ENCODE assay signal across 18 mouse cellular contexts in genomic region chr13:63678265-63679260, GRCm38 (mm10).
DNase-seq lines count a peak whose midpoint lies in the region; ATAC-seq and TF ChIP-seq lines count a peak whose summit lies in the region.
"Had no signal": no experiment of that assay in that cellular context is flagged by ENCODE, and none has a peak within 500 bp of the region (broad histone marks: within the 10 kb centered on the region; RNA-seq: fewer than 3 reads in every experiment).

No protein-coding gene starts in this region.

- H3K27me3 ChIP-seq in heart, embryonic 11.5 days (ENCODE audit: control insufficient read depth, insufficient read depth, low read length): no peaks in the 10 kb centered on the region
- H3K27me3 ChIP-seq in CH12.LX (replicated peaks): no peaks in the 10 kb centered on the region
- no peaks in the 10 kb centered on the region for H3K27me3 ChIP-seq in lung, postnatal 0 days (replicated peaks; ENCODE audit: insufficient read depth, low read length)
- H3K27me3 ChIP-seq: embryonic facial prominence, embryonic 15.5 days; forebrain, embryonic 13.5 days; liver, embryonic 13.5 days had no signal

- no peak overlapping the region for H3K9ac ChIP-seq in heart, embryonic 11.5 days (ENCODE audit: low read depth, low read length)
- no peak overlapping the region for H3K9ac ChIP-seq in CH12.LX (ENCODE audit: insufficient read depth, low read depth)
- H3K9ac ChIP-seq in lung, postnatal 0 days (replicated peaks; ENCODE audit: low read depth): no peak overlapping the region
- H3K9ac ChIP-seq: embryonic facial prominence, embryonic 15.5 days; forebrain, embryonic 13.5 days; liver, embryonic 13.5 days had no signal

- no peaks in the 10 kb centered on the region for H3K9me3 ChIP-seq in heart, embryonic 11.5 days (replicated peaks; ENCODE audit: control insufficient read depth, low read length)
- H3K9me3 ChIP-seq in CH12.LX (replicated peaks; ENCODE audit: low read length): no peaks in the 10 kb centered on the region
- no peaks in the 10 kb centered on the region for H3K9me3 ChIP-seq in lung, postnatal 0 days (ENCODE audit: low read length)
- H3K9me3 ChIP-seq: embryonic facial prominence, embryonic 15.5 days; forebrain, embryonic 13.5 days; liver, embryonic 13.5 days; midbrain, embryonic 10.5 days had no signal

- no peak for TF ChIP-seq EP300 in CH12.LX (IDR thresholded peaks at IDR 0.05; ENCODE audit: low read length)
- TF ChIP-seq EP300 in lung, postnatal 0 days (IDR thresholded peaks at IDR 0.05): peak; percentile 76

- TF ChIP-seq POLR2A in CH12.LX (IDR thresholded peaks at IDR 0.05; ENCODE audit: low read depth, low read length): no peak

- TF ChIP-seq CTCF in CH12.LX (conservative IDR thresholded peaks at IDR 0.05 in 1 of 2, IDR thresholded peaks at IDR 0.05 in 1 of 2; ENCODE audit: low read depth in 2 of 2, low read length in 2 of 2): no peak
- peak; percentile 28 for TF ChIP-seq CTCF in lung, postnatal 0 days (IDR thresholded peaks at IDR 0.05)

- peak; percentile 54 for DNase-seq in adrenal gland, adult 2 months
- no peak for DNase-seq in adrenal gland, adult 18-20 months (ENCODE audit: low spot score in 2 of 2)
- DNase-seq in heart, postnatal 4 days: peak; percentile 21
- DNase-seq in CH12.LX (ENCODE audit: extremely low read depth): peak; percentile 84
- DNase-seq in lung, postnatal 0 days (ENCODE audit: low spot score): peak; percentile 86
- DNase-seq in thymus, postnatal 36 days: no peak
- DNase-seq in left cerebral cortex, postnatal 14 days (ENCODE audit: low spot score in 2 of 2): no peak
- DNase-seq: cerebellum, adult 11-12 months; gastrocnemius, postnatal 25 days; layer of hippocampus, adult 9-11 months; liver, embryonic 13.5 days; right cerebral cortex, postnatal 4 days; thymus, postnatal 25 days had no signal

- TF ChIP-seq RAD21 in CH12.LX (IDR thresholded peaks at IDR 0.05; ENCODE audit: low read depth, low read length): no peak

- in situ Hi-C loops in CH12.LX (cut with MboI; ENCODE audit: low pct_ligation_motif_present, low pct_unique_long_range_greater_than_20kb, low sequenced_read_pairs): no loop called here

- intact Hi-C loops in left cerebral cortex, postnatal 14 days (cut with DNase I): no loop called here

- H3K79me2 ChIP-seq in CH12.LX (replicated peaks; ENCODE audit: control insufficient read depth, extremely low read depth, insufficient read depth, poor library complexity, severe bottlenecking): no peaks in the 10 kb centered on the region

- no peak overlapping the region for H3K4me3 ChIP-seq in heart, embryonic 11.5 days (ENCODE audit: low read depth, low read length)
- no peak overlapping the region for H3K4me3 ChIP-seq in CH12.LX (replicated peaks in 1 of 3; ENCODE audit: low read depth in 2 of 3, low read length in 2 of 3, poor library complexity in 1 of 3)
- no peak overlapping the region for H3K4me3 ChIP-seq in lung, postnatal 0 days (ENCODE audit: low read depth, low read length)
- H3K4me3 ChIP-seq: embryonic facial prominence, embryonic 15.5 days; forebrain, embryonic 13.5 days; liver, embryonic 13.5 days; midbrain, embryonic 10.5 days; myocyte had no signal

- H3K4me2 ChIP-seq in heart, embryonic 11.5 days: no peak overlapping the region
- H3K4me2 ChIP-seq in CH12.LX (ENCODE audit: insufficient read depth, low read depth, poor library complexity, severe bottlenecking): peak overlapping the region; percentile 51; the same call in 1 of the 2 replicates
- no peak overlapping the region; the same call in 1 of the 2 replicates for H3K4me2 ChIP-seq in lung, postnatal 0 days (replicated peaks; ENCODE audit: low read depth, low read length)
- H3K4me2 ChIP-seq: embryonic facial prominence, embryonic 15.5 days; forebrain, embryonic 13.5 days; liver, embryonic 13.5 days had no signal

- no peak overlapping the region for H3K27ac ChIP-seq in heart, embryonic 11.5 days (ENCODE audit: low read depth, low read length)
- H3K27ac ChIP-seq in CH12.LX (ENCODE audit: insufficient read depth, low read depth): no peak overlapping the region
- H3K27ac ChIP-seq in lung, postnatal 0 days (ENCODE audit: low read length): no peak overlapping the region
- H3K27ac ChIP-seq: embryonic facial prominence, embryonic 15.5 days; forebrain, embryonic 13.5 days; liver, embryonic 13.5 days; midbrain, embryonic 10.5 days had no signal

- dilution Hi-C loops in CH12.LX (cut with MboI; ENCODE audit: extremely low pct_ligation_motif_present, extremely low pct_unique_long_range_greater_than_20kb, low sequenced_read_pairs): no loop called here

- 65% methylated on average over 10 of the region's 10 CpGs for WGBS in heart, embryonic 11.5 days (ENCODE audit: insufficient replicate concordance)
- WGBS in lung, postnatal 0 days: 61% methylated on average over 10 of the region's 10 CpGs

- peaks cover 2% of the 10 kb centered on the region; the same call in 1 of the 2 replicates for H3K4me1 ChIP-seq in heart, embryonic 11.5 days (ENCODE audit: control insufficient read depth, insufficient read depth, low read length)
- H3K4me1 ChIP-seq in CH12.LX (ENCODE audit: control insufficient read depth in 1 of 2, insufficient read depth in 2 of 2): peaks cover 8 to 19% of the 10 kb centered on the region in 2 experiments
- no peaks in the 10 kb centered on the region for H3K4me1 ChIP-seq in lung, postnatal 0 days (ENCODE audit: insufficient read depth, low read depth, low read length)
- H3K4me1 ChIP-seq: embryonic facial prominence, embryonic 15.5 days; forebrain, embryonic 13.5 days; liver, embryonic 13.5 days; midbrain, embryonic 10.5 days had no signal

- no peaks in the 10 kb centered on the region for H3K36me3 ChIP-seq in heart, embryonic 11.5 days (ENCODE audit: control insufficient read depth, insufficient read depth, low read length)
- no peaks in the 10 kb centered on the region for H3K36me3 ChIP-seq in CH12.LX (replicated peaks in 1 of 2; ENCODE audit: control insufficient read depth in 1 of 2, insufficient read depth in 1 of 2, low read length in 1 of 2)
- no peaks in the 10 kb centered on the region for H3K36me3 ChIP-seq in lung, postnatal 0 days (ENCODE audit: insufficient read depth, low read length)
- H3K36me3 ChIP-seq: embryonic facial prominence, embryonic 15.5 days; liver, embryonic 13.5 days; midbrain, embryonic 10.5 days had no signal

- no peak for ATAC-seq in heart, embryonic 11.5 days (replicated peaks; ENCODE audit: insufficient number of reproducible peaks, low FRiP score, low TSS enrichment)
- ATAC-seq in lung, postnatal 0 days: peak; percentile 81
- ATAC-seq: forebrain, embryonic 13.5 days had no signal

TF ChIP-seq in CH12.LX, 34 proteins besides CTCF, POLR2A, EP300 and RAD21:
- no peak for TF ChIP-seq HCFC1 (IDR thresholded peaks at IDR 0.05; ENCODE audit: low read depth, low read length)
- no peak for TF ChIP-seq TBP (conservative IDR thresholded peaks at IDR 0.05; ENCODE audit: low read depth, low read length)
- TF ChIP-seq NELFE (IDR thresholded peaks at IDR 0.05; ENCODE audit: low read depth, low read length): no peak
- TF ChIP-seq IRF4 (IDR thresholded peaks at IDR 0.05; ENCODE audit: low read depth, low read length): no peak
- TF ChIP-seq PAX5 (IDR thresholded peaks at IDR 0.05; ENCODE audit: low read length): no peak
- TF ChIP-seq JUN (IDR thresholded peaks at IDR 0.05; ENCODE audit: insufficient read depth, low read depth, low read length): no peak
- no peak for TF ChIP-seq KAT2A (IDR thresholded peaks at IDR 0.05; ENCODE audit: insufficient replicate concordance, low read length)
- TF ChIP-seq JUND (conservative IDR thresholded peaks at IDR 0.05; ENCODE audit: low read depth, low read length): no peak
- TF ChIP-seq MXI1 (IDR thresholded peaks at IDR 0.05; ENCODE audit: low read depth, low read length): no peak

Comparison
In these comparisons a context has a peak if more than half of its experiments do, and no peak if none do; other contexts are left out.
1. DNase-seq: peak in adrenal gland, adult 2 months (single experiment), heart, postnatal 4 days (single experiment), CH12.LX (single experiment) and lung, postnatal 0 days (single experiment); none in adrenal gland, adult 18-20 months (0 of 2), thymus, postnatal 36 days (0 of 2) and left cerebral cortex, postnatal 14 days (0 of 2).